Mouse (Mus musculus): Measurements from ENCODE around the gene Kcnj3.

Gene Kcnj3

DNA sequence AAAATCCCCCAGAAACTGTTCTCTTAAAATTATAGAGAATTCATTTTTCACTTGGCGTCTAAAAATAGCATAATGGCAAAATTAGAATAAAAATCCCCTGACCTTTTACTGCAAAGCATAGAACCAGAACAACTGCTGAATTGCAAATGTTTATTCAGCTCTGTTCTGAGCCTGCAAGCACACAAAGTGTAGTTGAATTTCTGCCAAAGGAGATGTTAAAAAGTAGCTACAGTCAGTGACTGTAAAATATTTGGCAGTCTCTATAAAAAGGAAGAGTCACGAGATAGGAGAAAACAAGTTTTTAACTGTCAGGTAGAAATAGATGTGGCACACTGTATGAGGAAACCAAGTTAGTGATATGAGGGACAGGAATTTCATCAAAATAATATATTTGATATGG lies 144.5 kb downstream of the Kcnj3 start:
- H3K27me3 ChIP-seq (ENCODE audit: control insufficient read depth, insufficient read depth, low read length, poor library complexity, severe bottlenecking): no peaks in the 10 kb centered on the region
- no peaks in the 10 kb centered on the region for H3K36me3 ChIP-seq (ENCODE audit: control insufficient read depth, insufficient read depth, low read length, poor library complexity, severe bottlenecking)
- no peak for DNase-seq (ENCODE audit: low read depth, low spot score)

GRCm38 (mm10) chr2:55591226-55591988 lies 155.6 kb downstream of the Kcnj3 start:
- no peaks in the 10 kb centered on the region for H3K27me3 ChIP-seq (ENCODE audit: control insufficient read depth, insufficient read depth, low read length, poor library complexity, severe bottlenecking)
- DNase-seq (ENCODE audit: low read depth, low spot score): no peak
- H3K36me3 ChIP-seq (ENCODE audit: control insufficient read depth, insufficient read depth, low read length, poor library complexity, severe bottlenecking): no peaks in the 10 kb centered on the region

Measured in splenic B cell, adult 2 months (primary cell).